Mouse (Mus musculus): ENCODE data around the gene Rbm45. TPM values are rescaled to one million over a fixed set of nuclear protein-coding genes. Genes with fewer than 3 reads are reported as not detected.

Rbm45 gene
- polyA plus RNA-seq, 1 experiment from 2014 or later: 14.6 TPM

DNA sequence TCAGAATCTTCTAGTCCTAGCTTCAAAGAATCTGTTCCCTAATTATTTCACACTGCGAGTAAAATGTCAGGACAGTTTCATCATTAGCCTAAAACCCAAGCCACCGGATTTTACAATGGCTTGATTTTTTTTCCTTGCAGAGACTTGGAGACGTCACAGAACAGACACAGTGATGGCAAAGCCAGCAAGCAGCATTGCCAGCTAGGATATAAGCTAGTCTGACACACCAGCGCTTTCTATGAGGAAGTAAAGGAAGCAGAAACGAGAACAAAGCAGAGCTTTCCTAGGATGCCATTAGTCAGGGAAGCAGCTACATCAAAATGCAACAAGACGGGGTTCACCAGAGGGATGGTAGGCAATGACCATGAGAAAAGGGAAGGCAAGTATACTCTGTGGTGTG, 21.9 kb upstream of the Rbm45 start:
- no peak overlapping the region for H3K4me2 ChIP-seq
- H3K36me3 ChIP-seq: no peaks in the 10 kb centered on the region
- no peaks in the 10 kb centered on the region for H3K9me3 ChIP-seq (replicated peaks)
- no peak for ATAC-seq (replicated peaks; ENCODE audit: insufficient number of reproducible peaks, insufficient read depth, low FRiP score, low read depth)
- no peaks in the 10 kb centered on the region for H3K4me1 ChIP-seq (replicated peaks)
- WGBS: 76% methylated on average over 6 of the region's 6 CpGs
- H3K4me3 ChIP-seq: no peak overlapping the region
- H3K9ac ChIP-seq: no peak overlapping the region
- H3K27ac ChIP-seq: no peak overlapping the region
- H3K27me3 ChIP-seq: no peaks in the 10 kb centered on the region

DNA sequence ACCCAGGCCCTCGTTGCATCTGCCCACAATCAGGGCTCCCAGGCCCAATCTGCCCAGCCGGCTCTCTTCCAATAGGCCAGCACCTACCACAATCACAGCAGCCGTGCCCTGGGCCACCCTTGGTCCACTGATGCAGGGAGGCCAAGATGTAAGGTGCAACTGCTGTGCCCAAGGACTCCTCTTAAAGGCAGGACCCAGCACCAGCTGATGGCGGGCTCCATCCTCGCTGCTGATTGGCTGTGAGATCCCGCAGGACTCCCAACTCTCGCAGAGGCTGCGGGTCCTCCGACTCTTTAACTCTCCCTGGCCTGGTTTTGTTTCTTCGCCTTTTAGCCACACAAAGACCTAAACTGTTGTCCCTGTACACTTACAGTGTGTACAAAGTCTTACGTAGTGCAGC, 9.6 kb upstream of the Rbm45 start, which contains the start of gene Cyct:
Cyct (minus strand) TSS at position 225 of the 400 bp plus-strand sequence.
- Histone ChIP-seq H3K9ac (no peak within 1 kb of the TSS), H3K9me3 (replicated peaks) (no peaks in the 10 kb centered on the region), H3K27ac (no peak within 1 kb of the TSS), H3K4me1 (replicated peaks) (no peaks in the 10 kb centered on the region), H3K4me2 (no peak within 1 kb of the TSS), H3K4me3 (no peak within 1 kb of the TSS), H3K36me3 (no peaks in the 10 kb centered on the region), H3K27me3 (no peaks in the 10 kb centered on the region)
- ATAC-seq (replicated peaks; ENCODE audit: insufficient number of reproducible peaks, insufficient read depth, low FRiP score, low read depth): no peak
- WGBS: 80% methylated on average over 11 of the region's 11 CpGs

DNA sequence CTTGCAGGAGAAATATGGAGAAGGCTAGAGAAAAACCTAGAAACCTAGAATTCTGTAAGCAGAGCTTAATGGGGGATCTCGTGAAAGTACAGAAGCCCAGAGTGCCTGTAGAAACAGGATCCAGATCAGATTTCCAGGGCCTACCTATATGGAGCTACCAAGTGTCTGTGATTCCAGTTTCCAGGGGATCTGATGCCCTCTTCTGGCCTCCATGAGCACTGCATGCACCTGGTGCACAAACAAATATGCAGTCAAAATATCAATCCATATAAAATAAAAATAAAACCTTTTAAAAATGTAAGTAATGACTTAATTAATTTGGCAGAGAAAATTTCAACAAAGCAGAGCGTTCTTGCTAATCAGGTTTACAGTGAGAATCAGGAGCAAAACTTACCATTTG, 7.7 kb upstream of the Rbm45 start:
- ATAC-seq (replicated peaks; ENCODE audit: insufficient number of reproducible peaks, insufficient read depth, low FRiP score, low read depth): no peak
- Histone ChIP-seq H3K9me3 (replicated peaks) (no peaks in the 10 kb centered on the region), H3K4me1 (replicated peaks) (no peaks in the 10 kb centered on the region), H3K9ac (no peak overlapping the region), H3K27me3 (no peaks in the 10 kb centered on the region), H3K4me3 (no peak overlapping the region), H3K4me2 (no peak overlapping the region), H3K36me3 (no peaks in the 10 kb centered on the region), H3K27ac (no peak overlapping the region)
- WGBS: 42% methylated on average over 2 of the region's 2 CpGs

DNA sequence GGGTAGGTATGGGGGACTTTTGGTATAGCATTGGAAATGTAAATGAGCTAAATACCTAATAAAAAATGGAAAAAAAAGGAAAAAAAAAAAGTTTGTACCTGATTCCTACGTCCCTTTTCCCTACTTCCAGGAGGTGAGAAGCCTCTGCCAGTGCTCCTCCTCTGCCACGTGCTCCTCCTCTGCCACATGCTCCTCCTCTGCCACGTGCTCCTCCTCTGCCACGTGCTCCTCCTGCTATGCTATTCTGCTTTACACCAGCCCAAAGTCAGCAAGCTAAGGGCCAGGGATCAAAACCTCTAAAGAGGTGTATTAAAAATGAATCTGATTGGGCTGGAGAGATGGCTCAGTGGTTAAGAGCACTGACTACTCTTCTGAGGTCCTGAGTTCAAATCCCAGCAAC, 4.0 kb upstream of the Rbm45 start:
- H3K9me3 ChIP-seq (replicated peaks): no peaks in the 10 kb centered on the region
- peaks cover 3% of the 10 kb centered on the region for H3K4me1 ChIP-seq (replicated peaks)
- H3K4me3 ChIP-seq: no peak overlapping the region
- H3K4me2 ChIP-seq: no peak overlapping the region
- H3K27ac ChIP-seq: no peak overlapping the region
- H3K36me3 ChIP-seq: no peaks in the 10 kb centered on the region
- WGBS: 75% methylated on average over 4 of the region's 4 CpGs
- no peak overlapping the region for H3K9ac ChIP-seq
- no peak for ATAC-seq (replicated peaks; ENCODE audit: insufficient number of reproducible peaks, insufficient read depth, low FRiP score, low read depth)
- H3K27me3 ChIP-seq: no peaks in the 10 kb centered on the region

DNA sequence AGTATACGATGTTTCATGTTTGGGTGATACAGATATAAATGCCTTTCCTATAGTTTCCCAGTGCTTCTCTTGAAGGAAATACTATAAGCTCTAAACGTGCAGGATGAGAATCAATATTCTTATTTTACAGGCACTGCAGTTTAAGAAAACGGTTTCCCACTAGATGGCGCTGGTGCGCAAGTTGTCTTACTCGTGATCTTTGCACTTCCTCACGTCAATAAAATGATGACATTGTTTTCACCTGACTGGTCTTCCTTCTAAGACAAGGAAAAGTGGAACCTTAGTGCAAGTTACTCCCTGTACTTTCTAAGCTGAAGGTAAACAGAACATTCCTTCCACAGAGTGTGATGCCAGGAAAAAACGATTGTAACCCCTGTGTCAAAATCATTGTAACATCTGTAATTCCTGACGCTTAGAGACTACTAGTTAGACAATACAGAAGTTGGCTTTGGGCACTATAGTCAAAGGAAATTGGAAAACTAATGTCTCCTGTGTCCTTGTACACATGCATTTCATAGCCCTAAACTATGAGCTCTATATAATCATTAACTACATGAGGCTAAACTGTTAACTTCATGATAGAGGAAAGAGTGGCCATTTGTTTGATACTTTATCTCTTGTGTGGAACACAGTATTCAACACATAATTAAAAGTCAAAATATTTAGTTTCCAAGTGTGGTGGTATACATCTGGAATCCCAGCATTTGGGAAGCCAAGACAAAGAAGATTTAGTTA, 2.4 kb upstream of the Rbm45 start:
- H3K9ac ChIP-seq: no peak overlapping the region
- 17% methylated on average over 9 of the region's 9 CpGs for WGBS
- H3K27ac ChIP-seq: no peak overlapping the region
- H3K9me3 ChIP-seq (replicated peaks): no peaks in the 10 kb centered on the region
- H3K4me1 ChIP-seq (replicated peaks): peaks cover 16% of the 10 kb centered on the region
- no peak for ATAC-seq (replicated peaks; ENCODE audit: insufficient number of reproducible peaks, insufficient read depth, low FRiP score, low read depth)
- H3K27me3 ChIP-seq: no peaks in the 10 kb centered on the region
- H3K4me3 ChIP-seq: no peak overlapping the region
- H3K36me3 ChIP-seq: no peaks in the 10 kb centered on the region
- no peak overlapping the region for H3K4me2 ChIP-seq

DNA sequence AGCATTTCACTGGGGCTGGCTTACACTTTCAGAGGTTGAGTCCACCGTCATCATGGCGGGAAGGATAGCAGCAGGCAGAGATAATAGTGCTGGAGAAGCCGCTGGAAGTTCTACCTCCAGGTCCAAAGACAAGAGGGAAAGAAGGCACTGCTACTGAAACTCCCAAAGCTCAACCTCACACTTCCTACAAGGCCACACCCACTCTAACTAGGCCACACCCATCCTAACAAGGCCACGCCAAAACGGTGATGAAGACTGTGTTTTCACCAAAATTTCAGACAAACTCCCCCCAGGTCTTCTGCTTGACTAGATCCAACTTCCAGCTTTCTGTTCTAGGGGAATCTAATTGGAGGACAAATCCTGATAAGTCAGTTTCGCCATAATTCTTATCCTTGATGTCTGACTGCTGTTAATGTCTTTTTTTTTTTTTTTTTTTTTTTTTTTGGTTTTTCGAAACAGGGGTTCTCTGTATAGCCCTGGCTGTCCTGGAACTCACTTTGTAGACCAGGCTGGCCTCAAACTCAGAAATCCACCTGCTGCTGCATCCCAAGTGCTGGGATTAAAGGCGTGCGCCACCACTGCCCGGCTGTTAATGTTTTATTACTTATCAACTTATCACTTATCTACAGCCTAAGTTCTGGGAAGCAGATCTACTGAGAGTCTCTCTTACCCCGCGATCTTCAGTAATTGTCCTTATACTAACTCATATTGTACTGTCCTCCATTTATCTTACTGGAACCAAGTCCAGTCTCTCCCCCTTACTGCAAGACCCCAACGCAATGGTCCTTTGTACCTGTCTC, 723 bp upstream of the Rbm45 start:
- ATAC-seq (replicated peaks; ENCODE audit: insufficient number of reproducible peaks, insufficient read depth, low FRiP score, low read depth): no peak
- Histone ChIP-seq H3K4me1 (replicated peaks) (peaks cover 20% of the 10 kb centered on the region), H3K4me2 (no peak overlapping the region), H3K27me3 (no peaks in the 10 kb centered on the region), H3K36me3 (peaks cover 11% of the 10 kb centered on the region), H3K4me3 (no peak overlapping the region), H3K27ac (no peak overlapping the region), H3K9me3 (replicated peaks) (no peaks in the 10 kb centered on the region), H3K9ac (no peak overlapping the region)
- WGBS: 62% methylated on average over 13 of the region's 13 CpGs

DNA sequence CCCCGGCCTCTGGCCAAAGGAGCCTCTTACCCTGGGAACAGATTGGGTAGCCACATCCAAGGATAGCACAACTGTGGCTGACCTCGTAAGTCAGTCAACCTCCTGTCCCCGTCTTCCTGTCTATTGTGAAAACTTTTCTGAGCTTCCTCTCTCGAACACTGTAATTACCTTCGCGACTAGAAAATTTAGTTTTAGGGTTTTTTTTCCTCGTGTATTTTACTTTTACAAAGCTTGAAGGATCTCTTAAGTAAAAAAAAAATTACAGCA, 805 bp downstream of the Rbm45 start:
- H3K4me3 ChIP-seq: peak overlapping the region; percentile 79
- WGBS: 3% methylated on average over 7 of the region's 7 CpGs
- H3K27ac ChIP-seq: peak overlapping the region; percentile 73
- peak overlapping the region; percentile 89 for H3K4me2 ChIP-seq
- H3K9ac ChIP-seq: peak overlapping the region; percentile 82
- H3K36me3 ChIP-seq: peaks cover 19% of the 10 kb centered on the region
- no peak for ATAC-seq (replicated peaks; ENCODE audit: insufficient number of reproducible peaks, insufficient read depth, low FRiP score, low read depth)
- no peaks in the 10 kb centered on the region for H3K27me3 ChIP-seq
- H3K4me1 ChIP-seq (replicated peaks): peaks cover 20% of the 10 kb centered on the region
- no peaks in the 10 kb centered on the region for H3K9me3 ChIP-seq (replicated peaks)

DNA sequence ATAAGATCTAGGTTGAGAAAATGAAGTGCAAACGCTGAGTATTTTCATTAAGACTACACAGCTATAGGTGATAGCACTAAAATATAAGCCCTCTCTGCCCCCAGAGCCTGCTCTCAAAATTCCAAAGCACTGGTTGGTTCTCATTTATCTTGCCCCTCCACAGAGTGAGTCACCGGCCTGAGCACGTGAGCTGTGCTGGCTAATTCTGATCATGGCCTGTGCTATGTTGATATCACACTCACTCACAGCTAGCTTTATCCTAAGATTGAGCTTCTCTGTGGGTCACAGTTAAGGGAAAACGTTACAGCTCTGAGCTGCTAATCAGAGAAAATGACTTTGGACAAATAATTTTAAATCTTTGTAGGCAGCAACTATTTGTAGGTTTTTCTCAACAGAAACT, 2.5 kb downstream of the Rbm45 start:
- H3K9me3 ChIP-seq (replicated peaks): no peaks in the 10 kb centered on the region
- H3K9ac ChIP-seq: no peak overlapping the region
- peaks cover 20% of the 10 kb centered on the region for H3K4me1 ChIP-seq (replicated peaks)
- H3K36me3 ChIP-seq: peaks cover 30% of the 10 kb centered on the region
- H3K27me3 ChIP-seq: no peaks in the 10 kb centered on the region
- peak overlapping the region; percentile 89 for H3K4me2 ChIP-seq
- H3K4me3 ChIP-seq: no peak overlapping the region; the same call in 1 of the 2 replicates
- ATAC-seq (replicated peaks; ENCODE audit: insufficient number of reproducible peaks, insufficient read depth, low FRiP score, low read depth): peak; percentile 72
- 34% methylated on average over 4 of the region's 4 CpGs for WGBS
- peak overlapping the region; percentile 74 for H3K27ac ChIP-seq

DNA sequence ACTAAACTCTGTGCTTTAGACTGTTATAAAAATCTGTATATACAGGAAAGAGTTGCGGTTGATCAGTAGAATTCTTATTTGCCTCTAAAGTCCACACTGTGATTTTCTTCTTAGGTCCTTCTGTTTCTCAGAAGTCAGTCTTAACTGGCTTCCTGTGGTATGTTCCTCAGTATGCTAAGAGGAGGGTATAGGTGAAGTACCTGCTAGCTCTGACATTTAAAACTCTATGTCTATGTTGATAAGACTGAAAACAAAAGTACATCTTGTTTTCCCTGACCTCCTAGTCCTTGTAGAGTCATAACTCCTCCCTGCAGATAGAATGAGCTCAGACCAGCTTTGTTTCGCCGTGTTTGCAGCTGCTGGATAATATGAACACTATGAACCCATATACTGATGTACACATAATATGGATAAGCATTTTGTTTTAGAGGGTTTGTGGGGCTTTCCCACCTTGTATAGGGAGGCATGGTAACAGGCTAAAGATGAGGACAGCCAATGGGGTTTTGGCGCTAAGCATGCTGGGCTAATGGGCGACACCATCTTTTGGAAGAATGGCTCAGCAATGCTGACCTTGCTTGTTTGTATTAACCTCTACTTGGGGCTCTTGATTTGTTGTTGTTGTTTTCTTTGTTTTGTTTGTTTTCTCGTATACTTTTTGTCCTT, 4.9 kb downstream of the Rbm45 start:
- Histone ChIP-seq H3K9me3 (replicated peaks) (no peaks in the 10 kb centered on the region), H3K9ac (no peak overlapping the region), H3K4me3 (no peak overlapping the region), H3K27me3 (no peaks in the 10 kb centered on the region), H3K27ac (no peak overlapping the region), H3K4me1 (replicated peaks) (peaks cover 20% of the 10 kb centered on the region), H3K36me3 (peaks cover 53% of the 10 kb centered on the region), H3K4me2 (no peak overlapping the region)
- 88% methylated on average over 6 of the region's 6 CpGs for WGBS
- no peak for ATAC-seq (replicated peaks; ENCODE audit: insufficient number of reproducible peaks, insufficient read depth, low FRiP score, low read depth)

DNA sequence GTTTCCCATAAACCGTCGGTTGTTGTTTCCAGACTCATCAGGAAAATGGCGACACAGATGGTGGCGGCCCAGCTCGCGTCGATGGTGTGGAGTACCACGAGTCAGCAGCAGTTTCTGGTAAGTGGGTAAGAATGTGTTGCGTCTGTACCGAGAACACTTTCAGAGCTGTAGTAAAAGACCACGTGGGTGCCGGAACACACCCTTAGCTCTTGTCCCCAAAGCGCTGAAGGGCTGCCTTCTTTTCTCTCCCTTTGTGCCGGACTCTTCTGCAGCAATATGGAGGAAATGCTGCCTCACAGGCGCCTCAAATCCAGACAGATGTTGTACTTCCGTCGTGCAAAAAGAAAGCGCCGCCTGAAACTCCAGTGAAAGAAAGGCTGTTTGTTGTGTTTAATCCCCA, 8.9 kb downstream of the Rbm45 start:
- H3K36me3 ChIP-seq: peaks cover 71% of the 10 kb centered on the region
- no peak overlapping the region for H3K4me2 ChIP-seq
- 92% methylated on average over 19 of the region's 19 CpGs for WGBS
- H3K27me3 ChIP-seq: no peaks in the 10 kb centered on the region
- no peaks in the 10 kb centered on the region for H3K4me1 ChIP-seq (replicated peaks)
- no peak for ATAC-seq (replicated peaks; ENCODE audit: insufficient number of reproducible peaks, insufficient read depth, low FRiP score, low read depth)
- no peak overlapping the region for H3K9ac ChIP-seq
- H3K27ac ChIP-seq: no peak overlapping the region
- H3K4me3 ChIP-seq: no peak overlapping the region
- H3K9me3 ChIP-seq (replicated peaks): no peaks in the 10 kb centered on the region

DNA sequence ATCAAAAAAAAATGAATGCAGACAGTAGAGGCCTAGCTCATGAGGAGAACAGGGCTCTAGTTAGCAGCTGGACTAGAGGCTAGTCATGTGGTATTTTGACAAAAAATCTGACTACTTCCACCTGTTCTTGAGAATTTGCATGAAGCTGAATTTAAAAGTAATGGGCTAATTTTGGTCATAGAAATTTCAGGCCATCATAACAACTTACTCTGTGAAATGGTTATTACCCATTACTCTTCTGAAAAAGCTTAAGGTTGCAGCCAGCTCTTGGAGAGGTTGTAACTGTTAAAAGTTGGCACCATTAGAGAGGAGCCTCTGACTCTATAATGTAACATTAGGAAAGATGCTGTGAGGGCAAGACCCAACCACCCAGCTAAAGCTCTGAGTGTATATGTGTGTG, 16.7 kb downstream of the Rbm45 start:
- no peaks in the 10 kb centered on the region for H3K27me3 ChIP-seq
- H3K4me3 ChIP-seq: no peak overlapping the region
- ATAC-seq (replicated peaks; ENCODE audit: insufficient number of reproducible peaks, insufficient read depth, low FRiP score, low read depth): no peak
- H3K4me1 ChIP-seq (replicated peaks): no peaks in the 10 kb centered on the region
- no peaks in the 10 kb centered on the region for H3K9me3 ChIP-seq (replicated peaks)
- no peak overlapping the region for H3K9ac ChIP-seq
- peaks cover 18% of the 10 kb centered on the region for H3K36me3 ChIP-seq
- no peak overlapping the region for H3K4me2 ChIP-seq
- H3K27ac ChIP-seq: no peak overlapping the region
